Mouse (Mus musculus) CH12.LX (cell line): ENCODE data around the gene Zfp950.

Experiments
- BHLHE40 ChIP-seq: IDR thresholded peaks from 2 replicates; pipeline ENCODE4 v1.6.1; 2011; ENCODE audit warnings: mild to moderate bottlenecking, low read depth, low read length, improper control_type of control experiment
- CHD1 ChIP-seq: IDR thresholded peaks from 2 replicates; pipeline ENCODE4 v1.6.1; 2012; ENCODE audit warnings: low read depth, low read length, improper control_type of control experiment, inconsistent platforms
- CTCF ChIP-seq, 2 experiments: IDR thresholded peaks in 1 of 2; conservative IDR thresholded peaks in 1 of 2; 2 replicates each; pipeline ENCODE4 v1.5.1; 2011 to 2012; ENCODE audit warnings: low read depth in 2 of 2, low read length in 2 of 2, improper control_type of control experiment in 1 of 2, inconsistent platforms in 1 of 2, mild to moderate bottlenecking in 1 of 2, moderate library complexity in 1 of 2
- HCFC1 ChIP-seq: IDR thresholded peaks from 2 replicates; pipeline ENCODE4 v1.6.1; 2012; ENCODE audit warnings: low read depth, mild to moderate bottlenecking, inconsistent platforms, low read length, improper control_type of control experiment
- JUND ChIP-seq: conservative IDR thresholded peaks from 2 replicates; pipeline ENCODE4 v1.6.1; 2011; ENCODE audit warnings: low read depth, low read length, improper control_type of control experiment
- MAFK ChIP-seq: IDR thresholded peaks from 2 replicates; pipeline ENCODE4 v1.6.1; 2011; ENCODE audit warnings: low read length, improper control_type of control experiment; ENCODE audit not compliant: insufficient replicate concordance
- MEF2A ChIP-seq: IDR thresholded peaks from 2 replicates; pipeline ENCODE4 v1.6.1; 2014; ENCODE audit warnings: low read depth, mild to moderate bottlenecking, inconsistent platforms, low read length, improper control_type of control experiment, borderline replicate concordance
- NELFE ChIP-seq: IDR thresholded peaks from 2 replicates; pipeline ENCODE4 v1.6.1; 2011; ENCODE audit warnings: low read depth, low read length, improper control_type of control experiment
- POLR2A ChIP-seq: IDR thresholded peaks from 2 replicates; pipeline ENCODE4 v1.6.1; 2011; ENCODE audit warnings: low read depth, mild to moderate bottlenecking, improper control_type of control experiment, low read length
- SMC3 ChIP-seq: IDR thresholded peaks from 2 replicates; pipeline ENCODE4 v1.6.1; 2011; ENCODE audit warnings: low read depth, low read length, improper control_type of control experiment
- TCF12 ChIP-seq: IDR thresholded peaks from 2 replicates; pipeline ENCODE4 v1.6.1; 2014; ENCODE audit warnings: low read depth, mild to moderate bottlenecking, inconsistent platforms, low read length, improper control_type of control experiment
- USF1 ChIP-seq: IDR thresholded peaks from 2 replicates; pipeline ENCODE4 v1.6.1; 2014; ENCODE audit warnings: low read depth, mild to moderate bottlenecking, inconsistent platforms, low read length, improper control_type of control experiment
- ZKSCAN1 ChIP-seq: IDR thresholded peaks from 2 replicates; pipeline ENCODE4 v1.6.1; 2012; ENCODE audit warnings: low read depth, inconsistent platforms, low read length, improper control_type of control experiment, borderline replicate concordance

DNA sequence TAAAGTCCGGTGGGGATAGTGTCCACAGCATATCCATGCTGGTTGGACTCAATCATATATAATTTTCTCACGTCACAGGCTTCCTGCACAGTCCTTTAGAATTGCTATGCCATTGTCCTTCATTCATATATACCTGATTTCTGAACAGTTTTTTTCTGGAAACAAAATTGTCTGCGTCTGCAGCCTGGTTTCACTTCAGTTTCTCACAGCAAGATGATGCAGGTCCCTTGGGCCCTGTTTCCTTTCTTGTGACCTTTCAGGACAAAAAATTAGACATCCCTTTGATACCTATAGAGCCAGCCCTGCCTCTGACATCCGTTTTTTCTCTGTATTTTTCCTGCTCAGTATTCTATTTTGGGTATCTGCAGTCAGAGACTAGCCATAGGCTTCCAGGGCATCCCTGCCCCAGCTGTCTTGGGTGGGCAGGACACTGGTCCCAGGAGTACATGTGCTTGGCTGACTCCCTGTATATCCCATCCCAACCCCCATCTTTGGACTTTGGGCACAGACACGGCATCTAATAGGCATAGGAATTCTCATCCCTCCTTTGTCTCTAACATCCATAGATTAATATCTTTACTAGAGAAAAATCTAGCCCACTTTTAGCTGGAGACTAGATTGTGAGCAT is 83.7 kb downstream of the Zfp950 start:
- TF ChIP-seq CHD1 = no peak
- peak; percentile 40; the same call in 1 of the 2 replicates for TF ChIP-seq TCF12
- no peak for TF ChIP-seq HCFC1
- TF ChIP-seq POLR2A = no peak
- TF ChIP-seq MEF2A = peak; percentile 91
- TF ChIP-seq CTCF (conservative IDR thresholded peaks at IDR 0.05 in 1 of 2, IDR thresholded peaks at IDR 0.05 in 1 of 2; ENCODE audit: low read depth in 2 of 2, low read length in 2 of 2) = no peak
- TF ChIP-seq NELFE = no peak; the same call in 1 of the 2 replicates
- no peak for TF ChIP-seq ZKSCAN1
- no peak for TF ChIP-seq SMC3
- TF ChIP-seq BHLHE40 = peak; percentile 52
- no peak for TF ChIP-seq USF1
- TF ChIP-seq JUND = 0 out of 2 replicates have a peak, but pooled peaks have one; percentile 4
- TF ChIP-seq MAFK = no peak
